Mouse (Mus musculus): Measurements from ENCODE around the gene Nr1h2. TPM values are rescaled to one million over a fixed set of nuclear protein-coding genes. Genes with fewer than 3 reads are reported as not detected.
A peak's percentile ranks its signal among the peaks of the same experiment; 100 is the strongest.

Gene Nr1h2
- total and polyA plus RNA-seq, 3 experiments, result 13.9 to 50.0 (median 43.8) TPM

GRCm38 (mm10) chr7:44537009-44537408 lies 16.7 kb downstream of the Nr1h2 start:
- Histone ChIP-seq H3K4me1 (ENCODE audit: control insufficient read depth in 1 of 2, insufficient read depth in 2 of 2) (peaks cover 53 to 68% of the 10 kb centered on the region in 2 experiments), H3K27ac (ENCODE audit: insufficient read depth, low read depth) (peak overlapping the region; percentile 61), H3K4me2 (ENCODE audit: insufficient read depth, low read depth, poor library complexity, severe bottlenecking) (no peak overlapping the region), H3K9me3 (replicated peaks; ENCODE audit: low read length) (no peaks in the 10 kb centered on the region), H3K4me3 (replicated peaks in 1 of 3; ENCODE audit: low read depth in 2 of 3, low read length in 2 of 3, poor library complexity in 1 of 3) (no peak overlapping the region), H3K79me2 (replicated peaks; ENCODE audit: control insufficient read depth, extremely low read depth, insufficient read depth, poor library complexity, severe bottlenecking) (no peaks in the 10 kb centered on the region), H3K27me3 (replicated peaks) (no peaks in the 10 kb centered on the region), H3K36me3 (replicated peaks in 1 of 2; ENCODE audit: control insufficient read depth in 1 of 2, insufficient read depth in 1 of 2, low read length in 1 of 2) (peaks cover 67 to 86% of the 10 kb centered on the region in 2 experiments), H3K9ac (ENCODE audit: insufficient read depth, low read depth) (no peak overlapping the region)
- dilution Hi-C loops (cut with MboI; ENCODE audit: extremely low pct_ligation_motif_present, extremely low pct_unique_long_range_greater_than_20kb, low sequenced_read_pairs) (no loop called here), in situ Hi-C loops (cut with MboI; ENCODE audit: low pct_ligation_motif_present, low pct_unique_long_range_greater_than_20kb, low sequenced_read_pairs) (no loop called here)
- DNase-seq (ENCODE audit: extremely low read depth), result no peak
- TF ChIP-seq JUN (IDR thresholded peaks at IDR 0.05; ENCODE audit: insufficient read depth, low read depth, low read length) (no peak), UBTF (IDR thresholded peaks at IDR 0.05; ENCODE audit: low read depth, low read length) (no peak), ZKSCAN1 (IDR thresholded peaks at IDR 0.05; ENCODE audit: borderline replicate concordance, low read depth, low read length) (no peak), ETS1 (conservative IDR thresholded peaks at IDR 0.05; ENCODE audit: low read depth, low read length) (no peak), MXI1 (IDR thresholded peaks at IDR 0.05; ENCODE audit: low read depth, low read length) (no peak), TCF12 (IDR thresholded peaks at IDR 0.05; ENCODE audit: low read depth, low read length) (no peak), RCOR1 (conservative IDR thresholded peaks at IDR 0.05; ENCODE audit: low read depth, low read length) (no peak), SMC3 (IDR thresholded peaks at IDR 0.05; ENCODE audit: low read depth, low read length) (no peak), ZNF384 (IDR thresholded peaks at IDR 0.05; ENCODE audit: low read depth, low read length) (no peak), NELFE (IDR thresholded peaks at IDR 0.05; ENCODE audit: low read depth, low read length) (no peak), ZMIZ1 (IDR thresholded peaks at IDR 0.05; ENCODE audit: low read depth, low read length) (no peak), BHLHE40 (IDR thresholded peaks at IDR 0.05; ENCODE audit: low read depth, low read length) (no peak), JUND (conservative IDR thresholded peaks at IDR 0.05; ENCODE audit: low read depth, low read length) (no peak), E2F4 (IDR thresholded peaks at IDR 0.05; ENCODE audit: insufficient replicate concordance, low read depth, low read length) (no peak)

- dilution Hi-C loops (cut with MboI; ENCODE audit: extremely low pct_ligation_motif_present, extremely low pct_unique_long_range_greater_than_20kb, low sequenced_read_pairs), result no loop called here
- in situ Hi-C loops (cut with MboI; ENCODE audit: low pct_ligation_motif_present, low pct_unique_long_range_greater_than_20kb, low sequenced_read_pairs), result no loop called here
- TF ChIP-seq SIN3A (IDR thresholded peaks at IDR 0.05; ENCODE audit: low read length) (no peak), HCFC1 (IDR thresholded peaks at IDR 0.05; ENCODE audit: low read depth, low read length) (no peak), ETS1 (conservative IDR thresholded peaks at IDR 0.05; ENCODE audit: low read depth, low read length) (no peak), MAFK (IDR thresholded peaks at IDR 0.05; ENCODE audit: insufficient replicate concordance, low read length) (no peak), USF1 (IDR thresholded peaks at IDR 0.05; ENCODE audit: low read depth, low read length) (no peak)
- Histone ChIP-seq H3K36me3 (replicated peaks in 1 of 2; ENCODE audit: control insufficient read depth in 1 of 2, insufficient read depth in 1 of 2, low read length in 1 of 2) (peaks cover 63 to 81% of the 10 kb centered on the region in 2 experiments), H3K4me2 (ENCODE audit: insufficient read depth, low read depth, poor library complexity, severe bottlenecking) (no peak overlapping the region), H3K9ac (ENCODE audit: insufficient read depth, low read depth) (no peak overlapping the region), H3K79me2 (replicated peaks; ENCODE audit: control insufficient read depth, extremely low read depth, insufficient read depth, poor library complexity, severe bottlenecking) (no peaks in the 10 kb centered on the region), H3K4me1 (ENCODE audit: control insufficient read depth in 1 of 2, insufficient read depth in 2 of 2) (peaks cover 53 to 72% of the 10 kb centered on the region in 2 experiments), H3K4me3 (replicated peaks in 1 of 3; ENCODE audit: low read depth in 2 of 3, low read length in 2 of 3, poor library complexity in 1 of 3) (no peak overlapping the region), H3K27ac (ENCODE audit: insufficient read depth, low read depth) (peak overlapping the region; percentile 61), H3K27me3 (replicated peaks) (no peaks in the 10 kb centered on the region), H3K9me3 (replicated peaks; ENCODE audit: low read length) (no peaks in the 10 kb centered on the region)
- no peak for DNase-seq (ENCODE audit: extremely low read depth)
Observed at GRCm38 (mm10) chr7:44536590-44536968, 17.2 kb downstream of the Nr1h2 start.

Data from CH12.LX (cell line).